Mouse (Mus musculus) E14TG2a.4 (cell line): ENCODE results near the gene Tssk2.

Experiments
- CTCF ChIP-seq: conservative IDR thresholded peaks from 2 replicates; pipeline ENCODE4 v1.5.1; 2014; ENCODE audit warnings: low read length
- POU5F1 ChIP-seq: IDR thresholded peaks from 2 replicates; pipeline ENCODE4 v1.6.1; 2014; ENCODE audit warnings: low read length, borderline replicate concordance

DNA sequence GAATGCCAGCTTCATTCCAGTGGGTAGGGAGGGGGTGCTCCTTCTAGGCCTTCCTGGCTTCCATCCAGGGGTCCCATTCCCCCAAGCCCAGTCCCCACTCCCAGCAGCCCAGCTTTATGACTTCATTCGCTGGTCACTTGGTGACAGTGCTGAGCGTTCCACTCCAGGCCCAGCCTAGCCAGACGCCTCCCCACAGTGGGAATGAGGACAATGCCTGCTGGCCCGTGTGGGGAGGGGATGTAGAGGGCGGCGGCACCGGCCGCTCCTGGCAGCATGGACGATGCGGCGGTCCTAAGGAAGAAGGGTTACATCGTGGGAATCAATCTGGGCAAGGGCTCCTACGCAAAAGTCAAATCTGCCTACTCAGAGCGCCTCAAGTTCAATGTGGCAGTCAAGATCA, at the start of gene Tssk2, which contains the start of gene Dgcr2:
- TF ChIP-seq CTCF (no peak), POU5F1 (no peak)
